Mouse (Mus musculus): Measurements from ENCODE around the gene Ctsf. TPM values are rescaled to one million over a fixed set of nuclear protein-coding genes. Genes with fewer than 3 reads are reported as not detected.

Gene Ctsf
- polyA plus RNA-seq, 1 experiment from 2014 or later, result 24.0 TPM

GRCm38 (mm10) chr19:4839149-4839548 is 15.8 kb upstream of the Ctsf start, which contains the start of the genes Ccs and Ccdc87:
TSS of gene Ccs (minus strand) at chr19:4839332.
TSS of gene Ccdc87 (plus strand) at chr19:4839366.
- H3K36me3 ChIP-seq (ENCODE audit: control insufficient read depth, insufficient read depth, low read length), result no peaks in the 10 kb centered on the region
- H3K9ac ChIP-seq (ENCODE audit: low read length), result peak within 1 kb of the TSS; percentile 71
- H3K4me1 ChIP-seq (replicated peaks; ENCODE audit: control insufficient read depth, insufficient read depth, low read length), result peaks cover 7% of the 10 kb centered on the region
- DNase-seq (ENCODE audit: low spot score), result peak; percentile 95
- H3K27ac ChIP-seq (ENCODE audit: low read depth), result no peak within 1 kb of the TSS; the same call in 1 of the 2 replicates
- ATAC-seq (replicated peaks; ENCODE audit: low FRiP score, low TSS enrichment, low read depth), result peak; percentile 99
- H3K9me3 ChIP-seq (ENCODE audit: control insufficient read depth, low read length), result no peaks in the 10 kb centered on the region
- H3K4me2 ChIP-seq (ENCODE audit: low read length), result peak within 1 kb of the TSS; percentile 88
- peaks cover 19% of the 10 kb centered on the region; the same call in 1 of the 2 replicates for H3K27me3 ChIP-seq (replicated peaks; ENCODE audit: control insufficient read depth, insufficient read depth, low read length)
- H3K4me3 ChIP-seq (ENCODE audit: low read depth, low read length), result peak within 1 kb of the TSS; percentile 66
- WGBS, result under 1% methylated on average over 25 of the region's 25 CpGs

DNA sequence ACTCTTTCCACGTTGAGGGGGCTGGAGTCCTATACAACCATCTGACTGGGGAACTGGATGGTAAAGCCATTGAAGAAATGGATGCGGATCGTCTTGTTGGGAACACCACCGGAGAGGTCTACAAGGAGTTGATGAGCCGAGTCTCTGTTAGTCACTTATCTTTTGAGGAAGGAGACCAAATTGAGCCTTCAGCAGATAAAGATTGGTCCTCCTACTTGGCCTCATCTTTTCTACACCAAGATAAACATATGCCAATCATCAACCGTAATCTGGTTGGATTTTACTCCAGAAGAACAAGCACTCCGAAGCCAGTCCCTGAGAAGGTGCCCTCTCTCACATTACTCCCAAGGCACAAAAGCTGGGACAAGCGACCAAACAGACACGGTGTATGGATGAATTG is 14.1 kb upstream of the Ctsf start:
- H3K36me3 ChIP-seq (ENCODE audit: control insufficient read depth, insufficient read depth, low read length), result no peaks in the 10 kb centered on the region
- H3K4me2 ChIP-seq (ENCODE audit: low read length), result no peak overlapping the region
- 82% methylated on average over 9 of the region's 9 CpGs for WGBS
- ATAC-seq (replicated peaks; ENCODE audit: low FRiP score, low TSS enrichment, low read depth) (no peak), DNase-seq (ENCODE audit: low spot score) (no peak)
- H3K27ac ChIP-seq (ENCODE audit: low read depth), result no peak overlapping the region
- peaks cover 19% of the 10 kb centered on the region; the same call in 1 of the 2 replicates for H3K27me3 ChIP-seq (replicated peaks; ENCODE audit: control insufficient read depth, insufficient read depth, low read length)
- peaks cover 7% of the 10 kb centered on the region for H3K4me1 ChIP-seq (replicated peaks; ENCODE audit: control insufficient read depth, insufficient read depth, low read length)
- H3K9ac ChIP-seq (ENCODE audit: low read length), result no peak overlapping the region
- no peaks in the 10 kb centered on the region for H3K9me3 ChIP-seq (ENCODE audit: control insufficient read depth, low read length)
- no peak overlapping the region for H3K4me3 ChIP-seq (ENCODE audit: low read depth, low read length)

DNA sequence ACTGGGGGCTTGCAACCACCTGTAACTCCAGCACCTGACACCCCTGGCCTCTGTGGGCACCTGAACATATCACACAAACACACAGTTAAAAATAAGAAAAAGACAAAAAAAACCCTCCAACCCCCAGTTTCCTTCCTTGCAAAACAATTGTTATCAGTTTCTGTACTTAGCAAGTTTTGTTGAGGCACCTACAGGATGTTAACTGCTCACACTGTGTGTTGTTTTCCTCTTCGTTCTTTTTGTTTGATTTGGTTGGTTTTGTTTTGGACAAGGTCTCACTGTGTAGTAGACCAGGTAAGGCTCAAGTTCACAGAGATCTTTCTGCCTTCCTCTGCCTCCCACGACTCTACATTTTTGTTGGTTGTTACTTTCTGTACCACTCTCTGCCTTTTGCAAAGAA is 12.3 kb upstream of the Ctsf start:
- H3K4me2 ChIP-seq (ENCODE audit: low read length), result no peak overlapping the region
- ATAC-seq (replicated peaks; ENCODE audit: low FRiP score, low TSS enrichment, low read depth) (no peak), DNase-seq (ENCODE audit: low spot score) (no peak)
- peaks cover 7% of the 10 kb centered on the region for H3K4me1 ChIP-seq (replicated peaks; ENCODE audit: control insufficient read depth, insufficient read depth, low read length)
- no peak overlapping the region for H3K4me3 ChIP-seq (ENCODE audit: low read depth, low read length)
- no peaks in the 10 kb centered on the region for H3K9me3 ChIP-seq (ENCODE audit: control insufficient read depth, low read length)
- no peaks in the 10 kb centered on the region for H3K36me3 ChIP-seq (ENCODE audit: control insufficient read depth, insufficient read depth, low read length)
- WGBS, result 66% methylated on average over 2 of the region's 2 CpGs
- no peak overlapping the region for H3K27ac ChIP-seq (ENCODE audit: low read depth)
- no peak overlapping the region for H3K9ac ChIP-seq (ENCODE audit: low read length)
- H3K27me3 ChIP-seq (replicated peaks; ENCODE audit: control insufficient read depth, insufficient read depth, low read length), result peaks cover 19% of the 10 kb centered on the region; the same call in 1 of the 2 replicates

DNA sequence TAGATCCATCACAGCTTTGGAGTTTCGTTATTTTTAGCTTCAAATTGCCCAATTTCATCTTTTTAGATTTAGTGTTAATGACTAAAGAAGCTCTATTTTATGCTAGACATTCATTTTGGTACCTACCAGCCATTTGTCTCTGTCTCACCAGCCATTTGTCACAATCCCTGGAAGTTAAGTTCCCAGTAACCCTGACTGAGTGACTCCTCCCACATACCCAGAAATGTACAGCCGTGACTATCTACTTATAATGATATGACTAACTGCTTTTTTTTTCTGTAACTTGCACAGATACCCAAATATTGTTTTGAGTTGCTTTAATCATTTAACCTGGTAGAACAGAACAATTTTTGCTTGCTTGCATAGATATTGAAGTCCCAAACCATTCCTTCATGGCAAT is 9.1 kb upstream of the Ctsf start:
- no peak overlapping the region for H3K4me3 ChIP-seq (ENCODE audit: low read depth, low read length)
- 71% methylated on average over 2 of the region's 2 CpGs for WGBS
- no peak overlapping the region for H3K9ac ChIP-seq (ENCODE audit: low read length)
- H3K27ac ChIP-seq (ENCODE audit: low read depth), result no peak overlapping the region
- DNase-seq (ENCODE audit: low spot score), result no peak
- H3K36me3 ChIP-seq (ENCODE audit: control insufficient read depth, insufficient read depth, low read length), result no peaks in the 10 kb centered on the region
- no peaks in the 10 kb centered on the region for H3K9me3 ChIP-seq (ENCODE audit: control insufficient read depth, low read length)
- H3K4me1 ChIP-seq (replicated peaks; ENCODE audit: control insufficient read depth, insufficient read depth, low read length), result no peaks in the 10 kb centered on the region
- no peak overlapping the region for H3K4me2 ChIP-seq (ENCODE audit: low read length)
- peaks cover 8% of the 10 kb centered on the region; the same call in 1 of the 2 replicates for H3K27me3 ChIP-seq (replicated peaks; ENCODE audit: control insufficient read depth, insufficient read depth, low read length)
- ATAC-seq (replicated peaks; ENCODE audit: low FRiP score, low TSS enrichment, low read depth), result no peak

DNA sequence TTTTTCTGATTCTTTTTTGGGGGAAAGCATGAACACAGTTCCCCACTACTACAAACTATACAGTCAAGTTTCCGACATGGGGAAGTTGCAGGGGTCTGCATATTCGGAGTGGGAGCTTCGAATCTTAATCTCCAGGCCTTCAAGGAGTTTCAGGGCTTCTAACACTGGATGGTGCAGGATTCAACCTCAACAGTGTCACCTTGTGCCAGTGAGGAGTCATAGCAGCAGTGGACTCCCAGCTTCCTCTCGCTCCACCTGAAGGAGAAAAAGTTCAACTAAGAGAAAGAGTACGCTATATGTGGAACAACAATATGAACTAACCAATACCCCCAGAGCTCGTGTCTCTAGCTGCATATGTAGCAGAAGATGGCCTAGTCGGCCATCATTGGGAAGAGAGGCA is 7.4 kb upstream of the Ctsf start:
- H3K36me3 ChIP-seq (ENCODE audit: control insufficient read depth, insufficient read depth, low read length), result no peaks in the 10 kb centered on the region
- H3K27me3 ChIP-seq (replicated peaks; ENCODE audit: control insufficient read depth, insufficient read depth, low read length), result 0 out of 2 replicates have a peak, but pooled peaks cover 4% of the 10 kb centered on the region
- no peak overlapping the region for H3K4me3 ChIP-seq (ENCODE audit: low read depth, low read length)
- no peak overlapping the region for H3K9ac ChIP-seq (ENCODE audit: low read length)
- H3K9me3 ChIP-seq (ENCODE audit: control insufficient read depth, low read length), result no peaks in the 10 kb centered on the region
- no peak overlapping the region for H3K4me2 ChIP-seq (ENCODE audit: low read length)
- no peak for DNase-seq (ENCODE audit: low spot score)
- H3K27ac ChIP-seq (ENCODE audit: low read depth), result no peak overlapping the region
- ATAC-seq (replicated peaks; ENCODE audit: low FRiP score, low TSS enrichment, low read depth), result no peak
- 23% methylated on average over 7 of the region's 7 CpGs for WGBS
- H3K4me1 ChIP-seq (replicated peaks; ENCODE audit: control insufficient read depth, insufficient read depth, low read length), result no peaks in the 10 kb centered on the region

DNA sequence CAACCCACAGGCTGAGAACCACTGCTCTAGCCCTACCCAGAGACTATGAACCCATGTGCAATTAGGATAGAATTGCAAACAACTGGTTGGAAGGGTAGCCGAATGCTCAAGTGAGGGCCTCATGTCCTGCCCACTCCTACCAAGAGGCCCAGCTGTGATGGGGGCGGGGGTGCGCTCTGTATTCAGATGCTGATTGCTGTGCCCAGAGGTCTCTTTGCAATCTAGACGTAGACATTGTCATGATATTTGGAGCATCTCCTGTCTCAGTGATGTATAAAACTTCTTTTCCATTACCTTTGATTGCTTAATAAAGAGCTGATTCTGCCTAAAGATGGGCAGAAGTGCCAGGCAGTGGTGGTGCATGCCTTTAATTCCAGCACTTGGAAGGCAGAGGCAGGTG is 5.1 kb upstream of the Ctsf start:
- DNase-seq (ENCODE audit: low spot score), result no peak
- Histone ChIP-seq H3K4me2 (ENCODE audit: low read length) (no peak overlapping the region), H3K9me3 (ENCODE audit: control insufficient read depth, low read length) (no peaks in the 10 kb centered on the region), H3K27me3 (replicated peaks; ENCODE audit: control insufficient read depth, insufficient read depth, low read length) (no peaks in the 10 kb centered on the region), H3K4me1 (replicated peaks; ENCODE audit: control insufficient read depth, insufficient read depth, low read length) (no peaks in the 10 kb centered on the region), H3K27ac (ENCODE audit: low read depth) (no peak overlapping the region), H3K36me3 (ENCODE audit: control insufficient read depth, insufficient read depth, low read length) (no peaks in the 10 kb centered on the region), H3K9ac (ENCODE audit: low read length) (no peak overlapping the region), H3K4me3 (ENCODE audit: low read depth, low read length) (no peak overlapping the region)
- WGBS, result 54% methylated on average over 4 of the region's 4 CpGs
- no peak for ATAC-seq (replicated peaks; ENCODE audit: low FRiP score, low TSS enrichment, low read depth)

- DNase-seq (ENCODE audit: low spot score) (no peak), ATAC-seq (replicated peaks; ENCODE audit: low FRiP score, low TSS enrichment, low read depth) (no peak)
- Histone ChIP-seq H3K4me3 (ENCODE audit: low read depth, low read length) (no peak overlapping the region), H3K9me3 (ENCODE audit: control insufficient read depth, low read length) (no peaks in the 10 kb centered on the region), H3K36me3 (ENCODE audit: control insufficient read depth, insufficient read depth, low read length) (no peaks in the 10 kb centered on the region), H3K27ac (ENCODE audit: low read depth) (no peak overlapping the region), H3K9ac (ENCODE audit: low read length) (no peak overlapping the region), H3K4me1 (replicated peaks; ENCODE audit: control insufficient read depth, insufficient read depth, low read length) (peaks cover 3% of the 10 kb centered on the region; the same call in 1 of the 2 replicates), H3K4me2 (ENCODE audit: low read length) (no peak overlapping the region), H3K27me3 (replicated peaks; ENCODE audit: control insufficient read depth, insufficient read depth, low read length) (no peaks in the 10 kb centered on the region)
- 48% methylated on average over 5 of the region's 5 CpGs for WGBS
These were observed 4.6 kb upstream of the Ctsf start for GRCm38 (mm10) chr19:4850281-4850680.

DNA sequence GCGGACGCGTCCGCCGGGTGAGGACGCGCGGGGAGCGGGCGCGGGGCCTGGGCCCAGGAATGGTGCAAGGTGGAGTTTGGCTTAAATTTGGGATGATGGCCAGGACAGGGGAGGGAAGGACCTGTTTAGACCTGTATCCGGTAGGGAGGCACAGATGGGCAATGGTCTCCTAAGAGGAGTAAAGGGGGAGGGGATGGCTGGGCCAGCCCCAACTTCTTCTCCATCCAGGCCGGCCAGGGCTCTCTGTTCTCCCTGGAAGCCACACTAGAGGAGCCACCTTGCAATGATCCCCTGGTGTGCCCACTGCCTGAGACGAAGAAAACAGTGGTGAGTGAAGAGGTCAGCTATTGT is 515 bp downstream of the Ctsf start:
- Histone ChIP-seq H3K9ac (ENCODE audit: low read length) (peak overlapping the region; percentile 53), H3K9me3 (ENCODE audit: control insufficient read depth, low read length) (no peaks in the 10 kb centered on the region), H3K4me2 (ENCODE audit: low read length) (peak overlapping the region; percentile 99), H3K27me3 (replicated peaks; ENCODE audit: control insufficient read depth, insufficient read depth, low read length) (no peaks in the 10 kb centered on the region), H3K36me3 (ENCODE audit: control insufficient read depth, insufficient read depth, low read length) (no peaks in the 10 kb centered on the region), H3K27ac (ENCODE audit: low read depth) (peak overlapping the region; percentile 27; the same call in 1 of the 2 replicates), H3K4me1 (replicated peaks; ENCODE audit: control insufficient read depth, insufficient read depth, low read length) (peaks cover 7% of the 10 kb centered on the region), H3K4me3 (ENCODE audit: low read depth, low read length) (peak overlapping the region; percentile 61)
- DNase-seq (ENCODE audit: low spot score) (no peak), ATAC-seq (replicated peaks; ENCODE audit: low FRiP score, low TSS enrichment, low read depth) (peak; percentile 51; the same call in 1 of the 2 replicates)
- WGBS, result 2% methylated on average over 14 of the region's 14 CpGs

- 74% methylated on average over 4 of the region's 4 CpGs for WGBS
- Histone ChIP-seq H3K4me1 (replicated peaks; ENCODE audit: control insufficient read depth, insufficient read depth, low read length) (peaks cover 7% of the 10 kb centered on the region), H3K9me3 (ENCODE audit: control insufficient read depth, low read length) (no peaks in the 10 kb centered on the region), H3K9ac (ENCODE audit: low read length) (no peak overlapping the region), H3K4me3 (ENCODE audit: low read depth, low read length) (no peak overlapping the region), H3K36me3 (ENCODE audit: control insufficient read depth, insufficient read depth, low read length) (no peaks in the 10 kb centered on the region), H3K27ac (ENCODE audit: low read depth) (no peak overlapping the region), H3K4me2 (ENCODE audit: low read length) (no peak overlapping the region), H3K27me3 (replicated peaks; ENCODE audit: control insufficient read depth, insufficient read depth, low read length) (no peaks in the 10 kb centered on the region)
- ATAC-seq (replicated peaks; ENCODE audit: low FRiP score, low TSS enrichment, low read depth) (no peak), DNase-seq (ENCODE audit: low spot score) (no peak)
These were observed 1.0 kb downstream of the Ctsf start for GRCm38 (mm10) chr19:4855951-4856350.

Measured in intestine, embryonic 14.5 days (tissue).